Mouse (Mus musculus): ENCODE results near the gene Hist1h2be.
"Not testable (repeated sequence)": the region's sequence is repeated elsewhere in the genome, so short reads cannot be mapped to it uniquely, and the experiment has no call there.

The Hist1h2be gene

DNA sequence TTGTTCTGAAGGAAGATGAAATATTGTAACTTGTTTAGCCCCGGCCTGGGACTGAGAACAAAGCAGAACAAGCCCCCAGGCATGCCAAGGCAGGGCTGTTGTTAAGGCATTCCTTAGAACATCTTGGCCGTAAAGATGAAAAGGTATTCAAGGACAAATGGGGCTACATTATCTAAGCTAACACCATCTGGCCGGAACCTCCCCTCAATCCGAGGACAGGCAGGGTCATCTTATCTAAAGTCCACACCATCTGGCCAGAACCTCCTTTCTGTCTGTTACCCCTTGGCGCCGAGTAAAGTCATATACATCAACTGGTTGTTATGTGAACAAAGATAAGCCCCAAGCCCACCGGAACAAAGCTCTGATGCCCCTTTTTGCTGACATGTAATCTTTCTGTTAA lies 29.0 kb downstream of the Hist1h2be start:
- DNase-seq, result not testable (repeated sequence)

DNA sequence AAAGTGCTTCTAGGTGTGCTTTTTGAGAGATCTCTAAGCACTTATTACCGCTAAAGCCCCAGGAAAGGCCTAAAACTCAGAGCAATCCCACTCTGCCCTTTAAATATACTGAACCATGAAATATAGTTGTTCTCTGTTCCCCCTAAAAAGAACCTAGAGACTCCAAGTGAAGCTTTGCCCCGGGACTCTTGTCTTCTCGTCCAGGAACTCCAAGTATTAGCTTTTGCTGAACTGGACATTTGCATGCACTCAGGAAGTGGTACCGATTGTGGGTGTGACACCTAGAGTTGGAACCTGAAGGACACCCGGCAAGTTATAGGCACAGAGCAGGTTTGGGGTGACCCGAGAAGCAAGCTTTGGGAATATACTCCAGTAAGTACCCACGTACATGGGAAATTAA lies 29.7 kb downstream of the Hist1h2be start:
- no peak for DNase-seq

DNA sequence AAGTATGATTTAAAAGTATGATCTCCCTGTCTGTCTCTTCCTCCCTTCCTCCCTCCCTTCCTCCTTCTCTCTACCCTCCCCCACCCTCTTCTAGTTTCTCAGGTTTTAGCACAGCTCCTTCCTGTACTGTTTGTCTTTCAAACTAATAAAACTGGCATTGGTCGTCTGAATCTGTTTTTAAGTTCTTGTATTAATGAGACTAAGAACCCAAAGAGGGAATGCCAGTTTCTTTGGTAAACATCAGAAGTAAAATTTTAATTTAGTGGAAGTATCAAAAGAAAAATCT lies 34.0 kb downstream of the Hist1h2be start:
- no peak for DNase-seq

DNA sequence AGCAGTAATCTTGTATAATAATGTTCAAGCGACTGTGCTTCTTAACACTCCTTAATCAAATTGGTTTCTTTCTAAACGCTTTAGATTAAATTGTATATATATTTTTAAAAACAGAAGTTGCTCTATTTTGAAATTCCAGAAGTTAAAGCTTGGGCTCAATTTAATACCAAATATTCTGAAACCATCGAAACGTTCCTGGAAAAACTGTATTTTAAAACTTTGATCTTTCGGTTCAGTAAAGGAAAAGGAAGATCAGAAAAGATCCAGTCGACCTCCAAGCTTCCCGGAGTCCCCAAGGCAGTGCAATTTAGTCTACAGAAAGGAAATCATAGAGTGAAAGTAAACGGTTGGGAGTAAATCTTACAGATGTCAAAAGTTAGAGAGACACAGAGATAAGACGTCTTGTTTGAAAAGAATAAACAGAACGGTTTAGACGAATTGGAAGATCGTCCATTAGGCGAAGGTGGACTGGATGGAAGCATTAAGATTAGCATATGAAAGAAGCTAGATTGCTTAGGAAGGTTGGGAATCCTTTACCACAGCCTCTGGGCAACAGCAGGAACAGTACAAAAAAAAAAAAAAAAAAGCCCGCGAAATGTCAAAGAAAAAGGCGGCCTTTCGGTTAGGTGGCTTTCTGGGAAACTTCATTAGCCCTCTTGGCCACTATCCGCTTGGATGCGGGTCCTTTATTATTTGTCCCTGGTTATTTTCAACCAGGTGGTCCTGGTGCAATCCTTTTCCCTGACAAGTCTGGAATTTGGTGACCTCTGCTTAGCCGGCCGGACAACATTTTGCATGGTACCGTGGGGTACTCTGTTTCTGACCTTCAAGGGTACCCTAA lies 34.6 kb downstream of the Hist1h2be start:
- DNase-seq, result peak in 1 of 2 experiments; percentile 23

DNA sequence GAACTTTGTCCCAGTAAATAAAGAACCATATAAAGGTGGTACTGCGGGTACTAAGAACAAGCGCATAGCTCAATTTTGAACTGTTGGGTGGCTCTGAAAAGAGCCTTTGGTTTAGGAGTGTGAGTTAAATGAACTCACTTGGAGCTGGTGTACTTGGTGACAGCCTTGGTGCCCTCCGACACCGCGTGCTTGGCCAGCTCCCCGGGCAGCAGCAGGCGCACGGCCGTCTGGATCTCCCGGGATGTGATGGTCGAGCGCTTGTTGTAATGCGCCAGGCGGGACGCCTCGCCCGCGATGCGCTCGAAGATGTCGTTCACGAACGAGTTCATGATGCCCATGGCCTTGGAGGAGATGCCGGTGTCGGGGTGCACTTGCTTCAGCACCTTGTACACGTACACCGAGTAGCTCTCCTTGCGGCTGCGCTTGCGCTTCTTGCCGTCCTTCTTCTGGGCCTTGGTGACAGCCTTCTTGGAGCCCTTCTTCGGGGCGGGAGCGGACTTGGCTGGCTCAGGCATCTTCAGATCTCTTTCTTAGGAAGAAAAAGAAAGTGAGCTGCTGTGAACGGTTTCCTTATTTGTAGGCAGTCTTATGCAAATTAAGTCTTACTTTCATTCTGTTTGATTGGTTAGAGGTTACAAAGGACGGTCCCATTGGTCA lies 35.4 kb downstream of the Hist1h2be start:
- peak; percentile 68 to 78 for DNase-seq

DNA sequence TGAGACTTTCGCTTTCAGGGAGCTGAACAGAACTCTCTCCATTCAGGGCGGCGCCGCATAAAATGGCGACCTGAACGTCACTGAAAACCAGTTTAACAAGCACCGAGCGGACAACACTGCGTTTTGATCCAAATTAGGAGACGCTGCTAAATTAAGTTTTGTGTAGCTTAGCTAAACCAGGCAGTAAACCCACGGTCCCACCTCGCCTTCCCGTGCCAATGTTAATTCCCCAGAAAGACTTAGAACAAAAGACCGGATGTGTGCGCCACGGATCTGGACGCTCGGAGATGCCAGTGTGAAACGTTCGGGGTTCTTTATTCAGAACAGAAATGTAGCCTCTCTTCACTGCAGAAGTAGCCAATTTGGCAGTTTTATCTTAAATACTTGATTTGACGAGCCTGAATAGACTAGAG lies 35.9 kb downstream of the Hist1h2be start:
- peak; percentile 63 to 72 for DNase-seq

GRCm38 (mm10) chr13:23584331-23584730 lies 36.6 kb downstream of the Hist1h2be start:
- DNase-seq, result no peak

DNA sequence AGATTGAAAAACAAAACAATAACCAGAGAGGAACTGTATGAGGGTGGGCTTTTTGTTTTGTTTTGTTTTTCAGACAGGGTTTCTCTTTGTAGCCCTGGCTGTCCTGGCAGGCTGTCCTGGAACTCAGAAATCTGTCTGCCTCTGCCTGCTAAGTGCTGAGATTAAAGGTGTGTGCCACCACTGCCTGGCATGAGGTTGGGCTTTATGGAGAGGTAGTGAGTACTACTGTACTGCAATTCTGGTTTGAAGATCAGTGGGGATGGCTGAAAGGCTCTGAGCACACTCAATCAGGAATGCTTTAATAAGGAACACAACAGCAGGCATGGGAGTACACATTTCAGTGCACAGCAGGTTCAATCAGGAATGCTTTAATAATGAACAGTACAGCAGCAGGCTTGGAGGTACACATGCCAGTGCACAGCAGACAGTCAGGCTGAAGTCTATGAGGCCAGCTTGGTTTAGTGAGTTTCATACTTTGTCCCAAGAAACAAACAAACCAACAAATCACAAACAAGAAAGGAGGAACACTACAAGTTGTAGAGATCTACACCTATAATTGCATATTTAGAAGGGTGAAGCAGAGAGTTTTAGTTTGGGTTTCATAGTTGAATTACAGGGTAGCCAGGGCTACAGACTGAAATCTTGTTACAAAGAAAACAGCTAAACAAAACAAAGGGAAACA lies 37.4 kb downstream of the Hist1h2be start:
- no peak for DNase-seq

DNA sequence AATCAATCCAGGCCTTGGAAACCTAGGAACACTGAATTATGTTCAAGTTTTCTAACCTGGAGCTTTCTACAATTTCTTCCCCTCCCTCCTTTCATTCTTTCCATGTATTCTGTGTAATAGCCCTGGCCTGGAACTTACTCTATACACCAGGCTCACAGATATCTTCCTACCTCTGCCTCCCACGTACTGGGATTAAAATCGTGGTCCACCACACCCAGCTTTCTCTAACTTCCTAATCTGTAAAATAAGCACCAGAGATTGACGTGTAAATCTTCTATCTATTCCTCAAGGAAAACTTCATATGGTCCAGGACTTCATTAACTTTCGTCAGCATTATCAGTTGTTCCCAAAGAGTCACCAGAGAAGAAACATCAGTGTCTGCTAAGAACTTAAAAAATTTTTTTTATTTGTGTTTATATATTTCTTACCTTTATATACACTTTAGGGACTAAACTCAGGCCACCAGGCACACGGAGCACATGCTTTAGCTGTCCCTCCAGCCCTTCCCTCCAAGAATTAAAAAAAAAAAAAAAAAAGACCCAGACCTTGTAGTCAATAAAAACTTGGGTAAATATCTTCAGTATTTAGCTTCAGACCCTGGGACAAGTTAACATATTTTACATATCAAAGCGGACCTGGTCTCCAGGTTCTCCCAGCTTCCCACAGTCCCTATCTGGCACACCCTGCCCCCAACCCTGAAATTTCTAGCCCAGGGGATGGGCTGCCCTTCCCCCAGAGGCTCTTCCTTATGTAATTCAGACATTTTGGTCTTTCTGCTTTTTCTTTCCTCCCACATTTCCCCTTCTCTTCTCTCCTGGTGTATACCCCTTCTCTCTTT lies 38.5 kb downstream of the Hist1h2be start:
- DNase-seq, result no peak

DNA sequence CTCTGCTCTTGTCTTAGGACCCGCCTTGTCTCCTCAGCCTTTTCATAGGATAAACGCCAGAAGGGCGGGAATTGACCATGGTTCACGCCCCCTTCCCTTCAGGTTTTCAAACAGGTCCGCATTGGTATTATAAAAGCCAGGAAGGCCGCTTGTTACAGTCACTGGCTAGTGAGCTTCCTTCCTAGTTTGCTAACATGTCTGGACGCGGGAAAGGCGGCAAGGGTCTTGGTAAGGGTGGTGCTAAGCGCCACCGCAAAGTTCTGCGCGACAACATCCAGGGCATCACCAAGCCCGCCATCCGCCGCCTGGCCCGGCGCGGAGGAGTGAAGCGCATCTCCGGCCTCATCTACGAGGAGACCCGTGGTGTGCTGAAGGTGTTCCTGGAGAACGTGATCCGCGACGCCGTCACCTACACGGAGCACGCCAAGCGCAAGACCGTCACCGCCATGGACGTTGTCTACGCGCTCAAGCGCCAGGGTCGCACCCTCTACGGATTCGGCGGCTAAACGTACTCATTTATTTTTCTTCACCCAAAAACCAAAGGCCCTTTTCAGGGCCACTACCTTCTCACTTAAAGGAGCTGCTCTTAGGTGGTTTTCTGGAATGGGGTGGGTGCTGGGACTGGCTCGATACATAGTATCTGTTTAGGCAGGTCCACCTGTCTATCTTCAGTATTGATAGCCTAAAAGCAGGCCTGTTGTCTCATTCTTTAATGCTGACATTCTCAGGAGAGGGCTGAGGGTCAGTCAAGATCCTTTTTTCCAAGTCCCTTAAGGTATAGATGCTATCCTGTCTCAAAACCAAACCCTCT lies 39.3 kb downstream of the Hist1h2be start, which contains the start of gene Hist1h4d:
TSS of gene Hist1h4d (plus strand) at position 191 of the 811 bp plus-strand sequence.
- peak; percentile 98 to 99 for DNase-seq

- no peak for DNase-seq
Observed at GRCm38 (mm10) chr13:23577835-23578234, 43.1 kb downstream of the Hist1h2be start.

- no peak for DNase-seq
Observed at GRCm38 (mm10) chr13:23576906-23577639, 43.9 kb downstream of the Hist1h2be start.

- DNase-seq, result no peak
Observed at GRCm38 (mm10) chr13:23576351-23576881, 44.5 kb downstream of the Hist1h2be start.

- not testable (repeated sequence) for DNase-seq
Observed at GRCm38 (mm10) chr13:23575864-23576313, 45.0 kb downstream of the Hist1h2be start.

GRCm38 (mm10) chr13:23575271-23575851 lies 45.6 kb downstream of the Hist1h2be start, which contains the start of gene Hist1h3d:
TSS of gene Hist1h3d (plus strand) at chr13:23575763.
- DNase-seq, result peak; percentile 61 to 71

DNA sequence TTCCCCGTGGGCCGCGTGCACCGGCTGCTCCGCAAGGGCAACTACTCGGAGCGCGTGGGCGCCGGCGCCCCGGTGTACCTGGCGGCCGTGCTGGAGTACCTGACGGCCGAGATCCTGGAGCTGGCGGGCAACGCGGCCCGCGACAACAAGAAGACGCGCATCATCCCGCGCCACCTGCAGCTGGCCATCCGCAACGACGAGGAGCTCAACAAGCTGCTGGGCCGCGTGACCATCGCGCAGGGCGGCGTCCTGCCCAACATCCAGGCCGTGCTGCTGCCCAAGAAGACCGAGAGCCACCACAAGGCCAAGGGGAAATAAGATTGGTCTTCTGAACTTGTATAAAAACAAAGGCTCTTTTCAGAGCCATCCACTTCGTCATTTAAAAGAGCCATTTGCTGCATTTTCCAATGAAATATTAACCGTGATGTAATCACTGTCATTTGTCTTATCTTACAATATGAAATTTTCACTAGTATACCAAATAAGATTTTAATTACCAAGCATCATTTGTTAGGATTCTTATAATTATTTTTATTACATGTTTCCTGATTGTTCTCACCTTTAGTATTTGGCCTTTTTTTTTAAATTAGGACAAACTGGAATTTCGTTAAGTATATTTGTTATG lies 46.3 kb downstream of the Hist1h2be start:
- not testable (repeated sequence) for DNase-seq

- DNase-seq, result peak; percentile 92 to 93
Observed at GRCm38 (mm10) chr13:23573898-23574524, 46.9 kb downstream of the Hist1h2be start, which contains the start of the genes Hist1h2bf and Hist1h2ad. TSS of gene Hist1h2bf (minus strand) at chr13:23574196. TSS of gene Hist1h2ad (plus strand) at chr13:23574381.

DNA sequence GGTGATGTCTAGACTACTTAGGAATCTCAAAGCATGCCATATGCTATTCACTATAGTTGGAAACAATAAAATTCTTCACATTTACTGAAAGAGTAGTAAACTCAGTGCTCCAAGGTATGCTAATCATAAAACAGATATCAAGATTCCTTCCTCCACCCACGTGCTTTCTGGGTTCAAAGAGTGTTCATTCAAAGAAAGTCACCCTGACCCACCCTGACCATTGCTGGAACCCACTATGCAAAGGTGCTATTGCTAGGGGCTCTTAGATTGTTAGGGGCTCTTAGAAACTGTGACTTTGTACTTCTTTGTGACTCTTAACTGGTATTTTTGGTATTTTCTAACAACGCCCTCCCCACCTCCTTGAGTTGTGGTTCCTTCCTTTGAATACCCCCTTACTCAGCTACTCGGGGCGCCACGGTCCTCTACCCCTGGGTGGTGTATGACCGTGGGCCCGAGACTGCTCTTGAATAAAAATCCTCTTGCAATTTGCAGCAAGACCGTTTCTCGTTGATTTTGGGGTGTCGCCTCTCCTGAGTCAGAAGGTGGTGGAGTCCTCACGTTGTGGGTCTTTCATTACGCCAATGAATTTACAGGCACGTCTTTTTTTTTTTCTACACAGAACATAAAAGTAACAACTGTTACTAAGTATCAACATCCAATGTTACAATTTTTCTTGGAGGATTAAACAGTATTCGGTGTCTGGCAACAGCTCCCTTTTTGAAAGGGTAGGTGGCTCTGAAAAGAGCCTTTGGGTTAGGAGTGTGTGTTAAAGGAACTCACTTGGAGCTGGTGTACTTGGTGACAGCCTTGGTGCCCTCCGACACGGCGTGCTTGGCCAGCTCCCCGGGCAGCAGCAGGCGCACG lies 47.7 kb downstream of the Hist1h2be start:
- DNase-seq, result not testable (repeated sequence)

All from cerebellum, postnatal 10 days (tissue).